Mouse (Mus musculus): ENCODE measurements around the gene Ccdc120.
A peak's percentile ranks its signal among the peaks of the same experiment; 100 is the strongest.
"Not testable (repeated sequence)": the region's sequence is repeated elsewhere in the genome, so short reads cannot be mapped to it uniquely, and the experiment has no call there.

Ccdc120 gene

DNA sequence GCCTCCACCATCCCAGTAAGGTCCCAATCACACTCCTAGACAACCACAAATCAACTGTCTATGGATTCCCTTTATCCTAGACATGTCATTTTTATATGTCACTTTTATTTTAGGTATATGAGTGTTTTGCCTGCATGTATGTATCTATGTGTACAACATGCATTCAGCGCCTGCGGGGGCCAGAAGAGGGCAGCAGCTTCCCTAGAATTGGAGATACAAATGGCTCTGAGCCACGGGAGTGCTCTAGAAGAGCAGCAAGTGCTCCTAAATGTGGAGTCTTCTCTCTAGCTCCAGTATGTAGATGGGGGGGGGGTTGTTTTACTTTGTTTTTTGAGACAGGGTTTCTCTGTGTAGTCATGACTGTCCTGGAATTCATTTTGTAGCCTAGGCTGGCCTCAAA, 2.9 kb upstream of the Ccdc120 start:
- peak in 1 of 2 experiments; percentile 35 for DNase-seq

DNA sequence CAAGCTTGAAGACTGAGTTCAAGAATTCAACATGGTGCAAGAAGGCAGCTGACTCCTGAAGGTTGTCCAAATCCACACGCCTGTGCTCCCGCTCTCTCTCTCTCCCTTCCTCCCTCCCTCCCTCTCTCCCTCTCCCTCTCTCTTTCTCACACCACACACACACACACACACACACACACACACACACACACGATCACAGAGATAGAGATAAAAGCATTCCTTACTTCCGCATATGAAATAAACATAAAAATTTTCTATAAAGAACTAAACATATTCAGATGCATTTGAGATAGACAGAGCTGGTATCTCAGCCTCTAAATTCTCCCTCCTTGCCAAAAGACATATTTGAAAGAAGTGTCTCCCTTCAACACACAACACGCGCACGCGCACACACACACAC, 5.3 kb downstream of the Ccdc120 start:
- DNase-seq = no peak

DNA sequence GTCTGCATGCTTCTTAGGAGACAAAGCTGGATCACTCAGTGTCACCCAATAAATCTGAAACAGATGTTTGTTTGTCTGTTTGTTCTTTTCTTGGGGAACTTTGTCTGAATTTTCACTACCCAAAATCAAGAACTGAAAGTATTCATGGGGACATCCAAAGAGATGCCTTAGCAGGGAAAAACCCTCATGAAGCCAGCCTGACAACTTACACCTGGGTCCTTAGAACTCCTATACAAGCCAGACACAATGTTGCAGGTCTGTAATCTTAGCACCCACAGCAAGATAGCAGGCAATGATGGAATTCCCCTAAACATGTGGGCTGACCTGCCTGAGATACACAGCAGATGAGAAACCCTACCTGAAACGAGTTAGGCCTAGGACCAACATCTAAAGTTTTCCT, 5.8 kb downstream of the Ccdc120 start:
- no peak for DNase-seq

DNA sequence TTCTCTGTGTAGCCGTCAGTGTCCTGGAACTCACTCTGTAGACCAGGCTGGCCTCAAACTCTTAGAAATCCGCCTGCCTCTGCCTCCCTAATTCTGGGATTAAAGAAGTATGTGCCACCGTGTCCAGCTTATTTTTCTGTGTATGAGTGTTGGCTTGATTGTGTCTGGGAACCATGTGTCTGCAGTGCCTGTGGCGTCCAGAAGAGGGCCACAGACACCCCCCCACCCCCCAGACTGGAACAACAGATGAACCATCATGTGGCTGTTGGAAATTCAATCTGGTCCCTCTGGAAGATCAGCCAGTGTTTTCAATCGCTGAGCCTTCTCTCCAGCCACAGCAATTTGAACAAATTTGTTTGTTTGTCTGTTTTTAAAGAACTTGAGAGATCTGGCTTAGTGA, 7.2 kb downstream of the Ccdc120 start:
- DNase-seq = no peak

DNA sequence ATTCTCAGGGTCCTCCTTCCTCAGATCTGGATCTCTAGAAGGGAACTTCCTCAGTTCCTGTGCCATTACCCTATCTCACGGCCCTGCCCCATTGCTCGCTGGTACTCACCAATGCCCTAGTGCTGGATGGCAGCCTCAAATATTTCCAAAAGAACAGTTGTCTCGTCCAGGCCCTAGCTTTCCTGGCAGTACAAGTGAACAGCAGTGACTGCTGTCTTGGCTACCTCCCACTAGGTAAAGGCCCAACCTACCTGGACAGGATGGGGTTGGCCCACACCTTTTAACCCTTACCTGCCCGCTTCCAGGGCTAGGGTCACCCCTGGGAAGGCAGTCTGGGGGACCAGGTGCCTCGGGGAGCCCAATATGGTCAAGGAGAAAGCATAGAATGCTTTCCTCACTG, 9.6 kb downstream of the Ccdc120 start:
- no peak for DNase-seq

DNA sequence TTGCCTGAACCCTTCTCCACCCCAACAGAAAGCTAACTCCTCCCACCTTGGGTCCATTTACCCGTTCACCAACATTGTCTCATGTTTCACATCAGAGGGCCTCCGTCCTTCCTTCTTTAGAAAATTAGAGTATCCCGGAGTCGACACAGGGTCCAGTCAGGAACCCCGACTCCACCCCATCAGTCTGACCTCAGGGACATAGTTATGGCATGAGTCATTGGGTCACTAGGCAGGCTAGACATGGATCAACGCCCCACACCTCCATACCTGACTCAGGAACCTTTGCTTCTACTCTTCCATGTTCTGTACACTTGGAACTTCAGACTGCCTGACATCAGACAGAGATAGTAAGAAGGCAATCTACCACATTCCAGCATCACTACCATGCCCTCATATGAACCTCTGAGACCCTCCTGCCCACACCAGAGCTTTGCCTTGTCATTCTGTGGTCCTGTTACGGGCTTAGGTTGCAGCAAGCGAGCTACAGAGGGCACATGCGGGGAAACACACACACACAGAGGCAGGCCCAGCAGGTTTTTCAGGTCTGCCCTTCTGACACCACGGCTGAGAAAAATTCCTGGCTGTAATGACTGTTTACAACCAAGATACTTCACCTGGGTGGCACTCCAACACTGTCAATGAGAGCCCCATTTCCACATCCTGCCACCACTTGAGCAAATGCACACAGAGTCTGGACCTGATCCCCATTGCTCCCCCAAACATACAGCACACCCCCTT, 10.5 kb downstream of the Ccdc120 start:
- DNase-seq = no peak

DNA sequence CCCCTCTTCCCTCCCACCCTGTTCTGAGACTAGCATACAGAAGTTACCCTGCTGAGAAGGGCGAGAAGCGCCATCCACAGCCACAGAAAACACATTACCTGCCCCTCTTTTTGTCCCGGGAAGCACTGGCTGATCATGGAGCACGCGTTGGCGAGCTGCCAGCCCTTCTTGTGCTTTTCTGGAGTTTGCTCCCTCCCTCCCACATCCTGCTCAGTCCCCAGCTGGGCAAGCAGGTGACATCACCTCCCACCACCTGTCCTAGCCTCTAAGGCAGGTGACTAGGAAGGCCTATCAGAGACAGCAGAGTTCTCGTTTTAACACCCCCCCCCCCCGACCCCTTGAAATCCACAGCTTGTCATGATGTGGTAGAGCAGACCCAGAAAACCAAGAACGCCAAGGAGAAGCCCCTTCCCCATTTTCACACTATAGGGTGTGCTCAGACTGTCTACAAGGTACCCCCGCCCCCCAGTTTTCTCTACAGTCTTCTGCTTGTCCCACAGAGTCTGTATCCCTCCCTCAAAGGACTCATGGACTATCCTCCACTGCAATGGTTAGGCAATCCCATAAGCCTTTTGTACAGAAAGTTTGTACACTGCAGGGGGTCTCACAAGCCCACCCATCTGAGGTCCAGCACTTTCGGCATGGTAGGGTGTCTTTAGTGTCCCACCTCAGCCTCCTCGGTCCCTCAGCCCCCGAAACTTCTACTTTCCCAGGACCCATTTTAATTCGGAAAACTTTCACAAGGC, 11.2 kb downstream of the Ccdc120 start:
- no peak for DNase-seq

DNA sequence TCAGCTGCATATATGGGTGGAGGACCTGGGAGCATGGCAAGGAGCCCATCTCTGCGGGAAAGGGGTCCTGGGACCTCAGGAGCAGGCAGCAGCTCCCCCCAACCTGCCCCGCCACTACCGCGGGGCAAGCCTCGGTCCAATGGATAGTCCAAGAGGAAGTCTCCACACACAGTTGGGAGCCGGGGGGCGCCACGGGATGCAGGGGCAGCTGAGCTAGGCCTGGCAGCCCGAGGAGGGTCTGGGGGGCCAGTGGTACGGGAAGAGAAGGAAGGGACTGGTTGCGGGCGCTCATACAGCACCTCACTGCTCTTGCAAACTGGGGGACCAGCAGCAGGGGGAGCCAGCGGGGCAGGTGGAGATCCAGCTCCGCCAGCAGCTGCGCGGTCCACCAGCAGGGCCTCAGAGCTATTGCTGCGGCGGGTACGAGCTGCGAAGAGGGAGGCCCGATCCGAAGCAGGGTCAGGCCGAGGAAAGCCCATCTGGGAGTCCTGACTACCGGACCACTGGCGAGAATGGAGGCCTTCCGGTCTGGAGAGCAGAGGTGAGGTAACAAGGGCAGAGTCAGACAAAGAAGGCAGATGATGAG, 17.0 kb downstream of the Ccdc120 start:
- peak; percentile 56 to 80 for DNase-seq

DNA sequence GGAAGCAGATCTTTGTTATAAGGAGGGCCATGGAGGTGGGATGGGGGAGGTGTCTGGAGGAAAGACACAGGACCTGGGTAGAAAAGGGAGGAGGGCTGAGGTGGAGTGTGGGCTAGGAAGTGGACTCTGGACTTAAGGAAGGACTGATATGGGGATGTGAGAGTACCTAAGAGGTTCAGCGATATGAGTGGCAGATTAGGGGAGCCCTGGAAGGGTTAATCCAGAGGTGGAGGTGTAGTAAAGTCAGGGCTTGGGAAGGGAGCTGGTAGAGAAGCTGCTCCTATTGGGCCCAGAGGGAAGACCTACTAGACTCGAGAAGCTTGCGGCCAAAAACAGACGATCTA, 21.8 kb downstream of the Ccdc120 start:
- no peak for DNase-seq

DNA sequence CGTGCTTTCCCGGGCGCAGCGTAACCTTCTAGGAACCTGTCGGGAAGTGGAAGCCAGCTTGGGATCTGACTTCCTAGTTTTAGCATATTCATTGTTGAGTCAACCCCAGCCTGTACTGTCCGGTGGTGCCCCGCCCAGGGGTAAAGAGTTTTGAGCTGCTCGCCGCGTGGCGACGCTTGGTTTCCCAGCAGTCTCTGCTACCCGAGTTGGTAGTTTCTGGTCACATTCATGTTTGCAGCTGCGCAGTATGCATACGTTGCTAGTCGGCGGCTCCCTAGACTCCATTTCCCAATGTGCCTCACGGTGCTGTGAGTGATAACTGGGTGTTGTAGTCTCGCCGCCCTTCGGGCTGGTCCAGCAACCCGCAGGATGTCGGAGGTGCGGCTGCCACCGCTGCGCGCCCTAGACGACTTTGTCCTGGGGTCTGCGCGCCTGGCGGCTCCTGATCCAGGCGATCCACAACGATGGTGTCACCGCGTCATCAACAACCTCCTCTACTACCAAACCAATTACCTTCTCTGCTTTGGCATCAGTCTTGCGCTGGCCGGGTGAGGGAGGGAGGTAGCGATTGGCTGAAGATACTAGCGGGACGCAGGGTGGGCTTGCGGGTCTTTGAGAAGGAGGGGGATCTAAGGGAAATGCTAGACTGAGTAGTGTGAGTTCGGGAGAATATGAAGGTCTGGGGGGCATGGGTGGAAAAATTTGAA, 22.3 kb downstream of the Ccdc120 start, which contains the start of gene Praf2:
Praf2 (plus strand) TSS at position 225 of the 707 bp plus-strand sequence.
- DNase-seq = peak; percentile 55 to 63

DNA sequence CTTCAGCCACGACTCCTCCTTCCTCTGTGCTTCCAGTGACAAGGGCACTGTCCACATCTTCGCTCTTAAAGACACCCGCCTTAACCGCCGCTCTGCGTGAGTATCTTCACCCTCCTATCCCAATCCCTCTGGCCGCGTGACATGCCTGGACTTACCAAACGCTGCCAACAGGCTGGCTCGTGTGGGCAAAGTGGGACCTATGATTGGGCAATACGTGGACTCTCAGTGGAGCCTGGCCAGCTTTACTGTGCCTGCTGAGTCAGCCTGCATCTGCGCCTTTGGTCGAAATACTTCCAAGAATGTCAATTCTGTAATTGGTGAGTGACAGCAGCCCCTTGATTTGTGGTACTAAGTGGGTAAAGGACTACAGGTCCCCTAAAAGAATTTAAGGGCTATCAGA, 23.5 kb downstream of the Ccdc120 start:
- no peak for DNase-seq

DNA sequence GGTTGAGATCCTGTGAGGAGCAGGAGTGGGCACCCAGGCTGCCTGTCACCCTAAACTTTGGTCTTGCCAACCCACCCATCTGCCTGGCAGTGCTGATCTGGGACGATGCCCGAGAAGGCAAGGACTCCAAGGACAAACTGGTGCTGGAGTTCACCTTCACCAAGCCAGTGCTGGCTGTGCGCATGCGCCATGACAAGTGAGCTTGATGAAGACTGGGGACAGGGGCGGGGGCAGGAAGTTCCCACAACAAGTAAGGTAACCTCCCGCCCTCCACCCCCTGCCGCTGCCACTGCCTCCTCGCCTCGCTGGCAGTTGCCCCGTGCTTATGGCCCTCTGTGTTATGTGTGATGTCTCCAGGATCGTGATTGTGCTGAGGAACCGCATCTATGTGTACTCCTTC, 24.9 kb downstream of the Ccdc120 start:
- DNase-seq = no peak

DNA sequence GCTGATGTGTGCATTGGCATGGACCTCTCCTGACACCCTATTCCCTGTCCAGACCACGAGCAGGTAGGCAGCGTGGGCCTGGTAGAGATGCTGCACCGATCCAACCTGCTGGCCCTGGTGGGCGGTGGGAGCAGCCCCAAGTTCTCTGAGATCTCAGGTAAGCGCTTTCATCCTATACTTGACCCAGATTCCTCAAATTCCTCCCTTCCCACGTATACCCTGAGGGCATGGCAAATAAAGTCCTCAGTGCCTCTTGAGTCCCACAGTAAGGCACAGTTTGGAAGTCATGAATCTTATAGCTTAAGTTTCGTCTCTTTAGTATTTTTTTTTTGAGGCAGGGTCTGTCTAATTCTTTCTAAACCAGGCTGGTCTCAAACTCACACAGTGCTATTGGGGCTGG, 26.6 kb downstream of the Ccdc120 start:
- DNase-seq = no peak

DNA sequence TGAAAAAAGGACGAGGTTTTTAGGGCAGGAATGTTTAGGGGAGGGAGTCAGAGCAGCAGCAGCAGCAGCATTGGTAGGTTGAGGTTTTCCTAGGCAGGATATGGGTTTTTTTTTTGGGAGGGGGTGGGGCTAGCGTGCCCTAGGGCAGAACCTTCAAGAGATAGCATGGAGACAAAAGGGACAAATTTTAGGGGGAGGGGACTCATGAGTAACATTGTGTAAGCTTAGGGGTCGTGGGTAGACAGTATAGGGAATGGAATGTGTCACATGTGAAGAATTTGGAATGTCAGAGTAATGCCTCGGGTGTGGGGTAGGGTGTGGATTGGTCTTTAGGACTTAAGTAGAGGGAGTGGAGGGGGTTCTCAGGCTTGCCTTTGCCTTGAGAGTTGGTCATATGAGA, 28.0 kb downstream of the Ccdc120 start:
- DNase-seq = no peak

DNA sequence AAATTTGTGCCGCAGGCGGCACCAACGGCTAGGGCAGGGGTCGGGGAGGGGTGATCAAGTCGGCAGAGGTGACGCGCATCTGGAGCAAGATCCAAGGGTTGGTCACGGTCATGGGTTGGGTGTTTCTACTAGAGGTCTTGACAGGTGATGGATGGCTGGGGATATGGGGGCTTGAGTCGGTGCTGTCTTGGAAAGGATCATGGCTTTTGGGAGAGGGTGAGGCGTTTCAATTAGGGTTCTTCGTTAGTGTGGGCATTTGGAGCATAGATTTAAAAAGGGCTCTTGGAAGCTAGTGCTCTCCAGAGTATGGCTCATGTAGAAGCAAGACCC, 28.5 kb downstream of the Ccdc120 start:
- DNase-seq = no peak

DNA sequence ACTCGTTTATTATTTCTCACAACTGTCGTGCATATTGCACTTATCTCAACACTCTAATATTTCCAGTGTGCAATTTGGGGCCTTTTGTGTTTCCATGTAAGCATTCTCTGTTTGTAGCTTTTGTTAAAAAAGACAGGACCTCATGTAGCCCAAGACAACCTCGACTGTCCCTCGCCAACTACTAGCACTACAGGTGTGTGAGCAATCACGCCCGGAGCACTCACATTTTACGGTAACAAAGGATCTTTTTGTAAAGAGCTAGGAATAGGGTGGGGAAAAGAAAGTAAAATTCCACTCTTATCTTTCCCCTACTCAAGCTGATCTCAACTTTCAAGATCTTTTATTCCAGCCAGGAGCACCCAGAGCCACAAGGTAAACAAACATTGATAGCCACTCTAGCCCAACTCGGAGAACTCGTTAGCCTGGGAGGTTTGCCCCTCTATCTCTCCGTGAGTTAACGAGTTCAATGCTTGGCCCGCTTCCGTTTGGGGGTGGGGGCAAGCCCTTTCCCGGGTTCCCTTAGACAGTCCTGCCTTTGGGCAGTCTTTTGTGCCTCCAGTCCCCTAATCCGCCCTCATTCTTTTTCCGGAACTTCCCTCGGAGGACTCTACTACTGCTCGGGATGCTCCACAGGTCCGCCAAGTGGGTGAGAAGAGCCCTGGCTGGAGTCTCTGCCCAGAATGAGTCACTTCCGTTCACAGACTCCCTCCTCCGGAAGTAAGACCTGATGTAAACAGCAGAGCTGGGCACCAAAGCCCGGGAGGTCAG, 29.0 kb downstream of the Ccdc120 start, which contains the start of gene Gm45208:
Gm45208 (plus strand) TSS at position 732 of the 768 bp plus-strand sequence.
- DNase-seq = peak; percentile 36 to 62

DNA sequence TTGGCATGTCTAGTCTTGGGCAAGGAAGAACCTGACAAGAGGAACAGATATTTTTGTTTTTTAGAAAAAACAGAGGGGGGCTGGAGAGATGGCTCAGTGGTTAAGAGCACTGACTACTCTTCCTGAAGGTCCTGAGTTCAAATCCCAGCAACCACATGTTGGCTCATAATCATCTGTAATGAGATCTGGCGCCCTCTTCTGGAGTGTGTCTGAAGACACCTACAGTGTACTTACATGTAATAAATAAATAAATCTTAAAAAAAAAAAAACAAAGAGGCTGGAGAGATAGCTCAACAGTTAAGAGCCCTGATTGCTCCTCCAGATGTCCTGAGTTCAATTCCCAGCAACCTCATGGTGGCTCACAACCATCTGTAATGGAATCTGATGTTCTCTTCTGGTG, 34.6 kb downstream of the Ccdc120 start:
- not testable (repeated sequence) for DNase-seq

DNA sequence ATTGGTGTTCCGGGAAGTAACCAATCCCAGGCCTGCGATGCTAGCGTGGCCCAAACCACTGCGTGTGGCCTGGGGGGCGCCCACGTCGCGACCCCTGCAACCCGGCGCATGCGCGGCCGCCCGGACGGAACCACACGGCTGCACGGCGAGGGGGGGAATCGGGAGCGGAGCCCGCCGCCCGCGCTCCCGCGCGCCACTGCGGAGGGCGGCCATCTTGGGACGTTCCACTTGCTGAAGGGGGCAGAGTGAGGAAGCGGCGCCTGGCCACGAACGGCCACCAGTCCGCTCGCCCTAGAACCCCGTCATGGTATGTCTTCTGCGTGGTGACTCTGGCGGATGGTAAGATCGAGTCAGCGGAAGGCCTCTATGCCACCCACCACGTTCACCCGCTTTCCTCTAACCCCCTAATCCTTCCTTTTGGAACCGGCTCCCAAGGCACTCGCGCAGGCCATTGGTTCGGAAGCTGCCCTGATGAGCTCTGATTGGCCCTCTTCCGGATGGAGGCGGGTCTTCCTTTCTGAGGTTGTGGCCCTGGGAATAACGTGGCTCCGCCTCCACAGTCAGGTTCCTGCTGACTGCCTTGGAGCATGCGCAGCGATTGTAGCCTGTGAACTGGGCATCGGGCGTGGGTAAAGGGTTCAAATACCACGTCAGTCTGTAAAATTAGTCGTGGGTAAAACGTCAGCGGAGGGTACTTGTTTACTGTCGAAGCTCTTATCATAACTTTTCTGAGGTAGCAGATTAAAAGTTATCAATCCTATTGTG, 36.4 kb downstream of the Ccdc120 start, which contains the start of gene Wdr45:
Wdr45 (plus strand) TSS at position 199 of the 765 bp plus-strand sequence.
- DNase-seq = peak; percentile 78 to 85

DNA sequence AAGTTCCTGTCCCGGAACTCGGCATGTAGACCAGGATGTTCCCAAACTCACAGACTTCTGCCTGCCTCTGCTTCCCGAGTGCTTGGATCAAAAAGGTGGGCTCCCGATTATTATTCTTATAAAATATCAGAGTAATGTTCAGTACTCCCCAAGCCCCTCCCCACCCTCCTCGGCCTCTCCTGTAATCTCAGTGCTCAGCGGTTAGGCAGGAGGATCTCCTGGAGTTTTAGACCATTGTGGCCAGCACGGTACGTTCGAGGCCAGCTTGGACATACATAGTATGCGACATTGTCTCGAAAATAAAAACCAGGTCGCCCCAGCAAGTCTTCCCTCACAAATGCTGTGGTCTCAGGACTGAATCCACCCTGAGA, 37.0 kb downstream of the Ccdc120 start:
- not testable (repeated sequence) for DNase-seq

DNA sequence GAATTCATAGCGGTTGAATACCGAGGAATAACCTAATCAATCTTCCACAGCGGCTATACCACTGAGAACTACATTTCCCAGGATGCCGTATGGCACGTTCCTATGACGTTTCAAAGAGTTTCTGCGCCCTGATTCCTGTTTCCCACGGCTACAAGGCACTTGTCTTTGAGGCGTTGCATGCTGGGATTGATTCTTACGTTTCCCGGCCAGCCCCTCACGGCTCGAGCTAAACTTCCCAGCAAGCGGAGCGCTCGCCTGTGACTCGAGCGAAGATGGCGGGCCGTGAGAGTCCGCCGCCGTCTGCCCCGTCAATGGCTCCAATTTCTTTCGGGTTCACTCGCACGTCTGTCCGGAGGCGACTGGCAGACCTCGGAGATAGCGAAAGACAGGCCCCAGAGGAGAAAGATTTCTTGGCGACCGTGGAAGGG, 53.7 kb downstream of the Ccdc120 start, which contains the start of gene Gpkow:
Gpkow (plus strand) TSS at position 178 of the 428 bp plus-strand sequence.
- DNase-seq = peak; percentile 57 to 66

DNA sequence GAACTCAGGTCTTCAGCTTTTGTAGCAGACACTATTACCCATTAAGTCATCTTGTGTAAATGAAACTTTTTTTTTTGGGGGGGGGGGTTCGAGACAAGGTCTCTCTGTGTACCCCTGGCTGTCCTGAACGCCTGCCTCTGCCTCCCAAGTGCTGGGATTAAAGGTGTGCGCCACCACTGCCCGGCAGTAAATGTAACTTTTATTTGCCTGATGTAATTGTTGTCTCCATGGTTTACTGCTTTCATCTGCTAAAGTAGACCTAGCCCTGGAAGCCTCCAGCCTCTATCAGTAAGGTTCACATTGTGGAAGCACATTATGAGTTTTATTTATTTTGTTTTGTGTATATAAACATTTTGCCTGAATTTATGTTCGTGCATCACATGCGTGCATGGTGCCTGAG, 54.2 kb downstream of the Ccdc120 start:
- DNase-seq = no peak

DNA sequence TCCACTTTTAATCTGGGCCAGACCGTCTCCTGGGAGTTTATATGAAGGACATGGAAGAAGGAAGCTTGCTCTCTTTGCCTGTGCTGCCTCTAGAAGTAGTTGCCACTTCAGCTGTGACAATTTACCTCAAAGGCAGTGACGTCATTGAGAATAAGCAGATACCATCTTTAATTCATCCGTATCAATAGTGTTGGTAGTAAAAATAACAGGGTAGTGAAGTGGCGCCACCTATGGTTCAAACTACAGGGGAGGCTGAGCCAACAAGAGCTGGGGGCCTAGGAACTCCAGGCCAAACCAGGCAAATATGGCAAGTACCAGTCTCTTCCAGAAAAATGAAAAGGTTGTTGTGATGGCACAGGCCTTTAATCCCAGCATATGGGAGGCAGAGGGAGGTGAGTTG, 57.8 kb downstream of the Ccdc120 start:
- peak in 1 of 2 experiments; percentile 39 for DNase-seq
